Mouse (Mus musculus): ENCODE data around the gene Olfr785.
A peak's percentile ranks its signal among the peaks of the same experiment; 100 is the strongest.
"Not testable (repeated sequence)": the region's sequence is repeated elsewhere in the genome, so short reads cannot be mapped to it uniquely, and the experiment has no call there.

Olfr785 gene

GRCm38 (mm10) chr10:129405126-129405525 is at the start of gene Olfr785:
Olfr785 (plus strand) TSS chr10:129405426.
- no peak for DNase-seq (ENCODE audit: low spot score)

GRCm38 (mm10) chr10:129356496-129356895 is 48.7 kb upstream of the Olfr785 start:
- DNase-seq (ENCODE audit: low spot score) = not testable (repeated sequence)

- DNase-seq (ENCODE audit: low spot score) = peak; percentile 12
Observed at GRCm38 (mm10) chr10:129357307-129357706, 47.9 kb upstream of the Olfr785 start.

- not testable (repeated sequence) for DNase-seq (ENCODE audit: low spot score)
Observed at GRCm38 (mm10) chr10:129374051-129374450, 31.2 kb upstream of the Olfr785 start.

- DNase-seq (ENCODE audit: low spot score) = no peak
Observed at GRCm38 (mm10) chr10:129383783-129384182, 21.4 kb upstream of the Olfr785 start, which contains the start of gene Olfr784. Olfr784 (plus strand) TSS chr10:129384083.

- no peak for DNase-seq (ENCODE audit: low spot score)
Observed at GRCm38 (mm10) chr10:129400892-129401291, 4.3 kb upstream of the Olfr785 start.

- DNase-seq (ENCODE audit: low spot score) = no peak
Observed at GRCm38 (mm10) chr10:129427006-129427405, 21.8 kb downstream of the Olfr785 start, which contains the start of gene Olfr786. Olfr786 (plus strand) TSS chr10:129427306.

All from layer of hippocampus, adult 11-12 months (tissue).